Mouse (Mus musculus): ENCODE results near the gene Ddx28.

DNA sequence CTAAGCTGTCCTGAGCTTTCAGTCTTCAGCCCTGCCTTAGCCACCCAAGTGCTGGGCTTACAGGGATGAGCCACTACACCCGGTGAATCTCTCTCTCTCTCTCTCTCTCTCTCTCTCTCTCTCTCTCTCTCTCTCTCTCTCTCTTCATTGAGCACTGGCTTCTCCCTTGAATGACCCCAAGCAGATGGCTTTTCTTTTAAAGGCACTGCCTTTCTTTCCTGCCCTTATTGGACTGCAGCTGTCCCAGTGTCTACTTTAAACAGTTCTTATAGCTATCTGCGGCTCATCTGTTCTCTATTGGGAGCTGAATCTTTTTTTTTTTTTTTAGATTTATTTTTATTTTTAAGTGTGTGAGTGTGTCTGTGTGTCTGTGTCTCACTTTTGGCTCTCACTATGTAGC, 31.4 kb upstream of the Ddx28 start:
- TF ChIP-seq CTCF (IDR thresholded peaks at IDR 0.05; ENCODE audit: borderline replicate concordance, insufficient read depth, low read depth, low read length) (no peak), POLR2A (IDR thresholded peaks at IDR 0.05; ENCODE audit: borderline replicate concordance, insufficient read depth, low read length) (no peak)

Data from cerebellum, adult 2 months (tissue).